Mouse (Mus musculus) thymus, postnatal 36 days (tissue): ENCODE results near the gene Exoc6.
A peak's percentile ranks its signal among the peaks of the same experiment; 100 is the strongest.
"Not testable (repeated sequence)": the region's sequence is repeated elsewhere in the genome, so short reads cannot be mapped to it uniquely, and the experiment has no call there.

Experiments
- DNase-seq, 2 experiments: peaks; one replicate each; pipeline ENCODE4 v3.0.0; 2022; ENCODE audit warnings: mixed read lengths in 2 of 2

Gene Exoc6

DNA sequence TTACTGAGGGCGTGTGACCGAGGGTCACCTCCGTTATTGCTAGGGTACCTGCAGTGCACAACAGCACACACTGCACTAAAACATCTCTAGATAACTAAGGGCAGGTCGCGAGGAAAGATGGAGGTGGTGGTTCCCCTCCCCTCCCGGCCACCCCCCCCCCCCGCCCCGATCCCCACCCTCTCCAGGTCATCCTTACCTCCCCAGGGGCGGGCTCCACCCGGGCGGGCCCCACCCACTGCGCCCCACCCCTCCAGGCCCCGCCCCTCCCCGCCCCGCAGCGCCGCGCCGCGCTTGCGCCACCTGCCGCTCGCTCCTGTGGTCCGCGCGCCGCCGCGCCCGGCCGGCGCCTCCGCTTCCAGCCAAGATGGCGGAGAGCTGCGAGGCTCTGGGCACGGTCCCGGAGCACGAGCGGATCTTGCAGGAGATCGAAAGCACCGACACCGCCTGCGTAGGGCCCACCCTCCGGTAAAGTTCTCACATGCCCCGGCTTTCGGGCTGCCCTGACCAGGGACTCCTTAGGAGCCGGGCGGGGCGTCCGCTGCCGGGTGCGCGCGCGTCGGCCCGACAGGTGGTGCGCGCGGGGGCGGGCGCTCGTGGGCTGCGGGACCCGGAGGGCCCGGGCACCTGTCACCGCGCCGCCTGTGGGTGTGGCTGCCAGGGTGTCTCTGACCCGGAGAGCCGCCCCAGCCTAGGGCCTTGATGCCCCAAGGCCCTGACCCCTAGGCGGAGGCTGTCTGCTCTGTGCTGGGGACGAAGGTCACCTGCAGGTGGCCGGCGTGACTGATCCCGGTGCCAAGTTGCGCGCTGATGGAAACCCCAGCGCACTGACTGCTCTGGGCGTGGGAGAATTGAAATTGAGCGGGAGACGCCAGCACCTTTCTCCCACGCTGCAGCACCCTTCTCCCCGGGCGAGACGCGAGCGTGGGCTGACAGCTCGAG is at the start of gene Exoc6:
TSS of gene Exoc6 (plus strand) at position 318 of the 939 bp plus-strand sequence.
- DNase-seq, result peak; percentile 81 to 83

- DNase-seq, result no peak
Observed at GRCm38 (mm10) chr19:37502996-37503395, 47.2 kb upstream of the Exoc6 start.

- no peak for DNase-seq
Observed at GRCm38 (mm10) chr19:37506066-37506465, 44.2 kb upstream of the Exoc6 start.

- no peak for DNase-seq
Observed at GRCm38 (mm10) chr19:37506614-37507013, 43.6 kb upstream of the Exoc6 start.

GRCm38 (mm10) chr19:37509725-37510124 is 40.5 kb upstream of the Exoc6 start:
- DNase-seq, result peak; percentile 72 to 78

DNA sequence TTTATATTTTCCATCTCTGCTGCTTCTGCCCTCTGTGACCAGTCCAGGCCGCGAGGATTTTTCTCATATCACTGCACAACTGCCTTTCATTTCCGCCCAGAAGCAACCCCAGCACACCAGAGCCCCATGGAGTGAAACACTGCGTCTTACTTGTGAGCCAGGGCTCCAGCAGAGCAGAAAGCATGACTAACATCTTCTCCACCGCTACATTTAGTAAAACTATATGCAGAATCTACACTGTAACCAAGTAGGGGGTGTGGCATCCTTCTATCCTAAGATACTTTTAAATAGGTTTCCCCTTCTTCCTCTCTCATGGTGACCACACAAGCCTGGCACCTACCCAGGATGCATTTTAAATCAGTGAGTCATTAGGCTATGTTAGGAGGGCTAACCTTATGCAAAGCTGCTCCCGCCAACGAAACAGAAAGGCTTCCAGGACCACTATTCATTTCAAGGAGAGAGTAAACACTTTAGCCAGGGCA is 35.4 kb upstream of the Exoc6 start:
- DNase-seq, result no peak

- DNase-seq, result no peak
Observed at GRCm38 (mm10) chr19:37517419-37517818, 32.8 kb upstream of the Exoc6 start.

DNA sequence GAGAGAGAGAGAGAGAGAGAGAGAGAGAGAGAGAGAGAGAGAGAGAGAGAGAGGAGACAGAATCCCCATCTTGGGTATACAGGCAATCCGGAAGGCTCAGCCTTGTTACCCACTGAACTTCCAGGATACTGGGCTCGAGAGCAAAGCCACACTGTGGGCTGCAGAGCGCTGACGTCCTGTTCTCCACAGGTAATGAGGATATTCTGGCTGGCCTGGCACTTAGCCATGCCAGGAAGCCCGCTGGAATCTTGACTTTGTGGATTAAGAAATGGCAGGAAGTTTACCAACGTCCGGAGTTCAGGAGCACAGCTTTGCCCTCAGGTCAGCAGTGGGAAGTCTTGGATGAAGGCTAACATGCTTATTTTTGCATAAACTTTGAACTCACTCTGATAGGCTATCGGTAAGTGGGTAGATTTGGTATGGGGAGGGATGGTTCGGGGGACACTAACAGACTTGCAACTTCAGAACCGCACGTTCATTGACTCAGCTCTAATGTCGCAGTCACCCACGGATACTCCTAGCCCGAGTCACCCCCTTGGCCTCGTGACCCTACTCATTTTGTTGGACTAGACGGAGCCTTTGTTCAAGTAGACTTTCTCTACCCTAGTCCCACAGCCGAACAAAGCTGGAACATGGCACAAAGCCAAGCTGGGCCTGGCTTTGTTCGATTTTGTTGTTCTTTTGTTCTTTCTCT is 29.3 kb upstream of the Exoc6 start:
- DNase-seq, result no peak

- no peak for DNase-seq
Observed at GRCm38 (mm10) chr19:37521434-37521781, 28.8 kb upstream of the Exoc6 start.

DNA sequence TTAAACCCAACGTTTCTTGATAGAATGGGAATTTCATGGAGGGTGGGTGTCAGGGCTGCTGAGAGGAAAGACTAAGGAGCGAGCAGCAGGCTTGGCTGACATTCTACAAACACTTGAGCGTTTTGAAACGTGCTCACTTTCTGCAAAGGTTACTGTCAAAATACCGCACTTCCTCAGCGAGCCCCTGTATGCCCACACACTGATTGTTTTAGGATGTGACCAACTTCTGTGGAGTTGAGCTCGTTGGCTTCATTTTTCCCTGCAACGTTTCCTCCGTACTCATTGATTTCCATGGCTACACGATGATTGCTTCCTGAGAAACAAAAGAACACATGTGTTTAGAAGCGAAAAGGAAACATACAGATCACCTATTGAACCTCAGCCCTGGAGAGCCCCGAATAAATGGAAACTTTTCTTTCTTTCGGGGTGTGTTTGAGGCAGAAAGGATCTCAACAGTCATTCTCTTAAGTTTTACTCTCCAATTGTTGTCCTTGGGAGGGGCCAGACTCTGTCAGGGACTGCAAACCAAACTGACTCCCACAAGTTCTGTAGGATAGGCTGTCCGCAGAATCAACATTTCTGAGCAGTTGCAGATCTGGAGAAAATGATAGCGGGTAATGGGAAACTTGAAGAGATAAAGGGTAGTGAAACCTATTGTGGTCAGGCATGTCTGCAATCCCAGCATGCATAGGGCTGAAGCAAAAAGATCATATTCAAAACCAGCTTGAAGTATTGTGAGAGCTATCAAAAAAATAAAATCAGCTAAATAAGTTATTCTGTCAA is 26.7 kb upstream of the Exoc6 start:
- DNase-seq, result no peak

- no peak for DNase-seq
Observed at GRCm38 (mm10) chr19:37525925-37526324, 24.3 kb upstream of the Exoc6 start.

GRCm38 (mm10) chr19:37526768-37527167 is 23.4 kb upstream of the Exoc6 start:
- DNase-seq, result no peak

DNA sequence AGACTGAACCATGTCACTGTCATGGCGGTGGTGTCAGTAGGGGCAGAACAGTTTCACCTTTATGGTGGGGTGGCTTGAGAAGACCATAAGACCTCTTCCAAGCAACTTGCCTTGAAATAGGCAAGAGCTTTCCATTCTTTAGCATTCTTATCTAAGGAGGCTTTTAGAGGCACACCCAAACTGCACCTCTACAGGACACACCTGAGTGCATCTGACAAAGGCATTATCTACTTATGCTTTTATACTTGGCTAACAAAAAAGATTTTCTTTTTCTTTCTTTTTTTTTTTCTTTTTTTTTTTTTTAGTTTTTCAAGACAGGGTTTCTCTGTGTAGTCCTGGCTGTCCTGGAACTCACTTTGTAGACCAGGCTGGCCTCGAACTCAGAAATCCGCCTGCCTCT is 22.5 kb upstream of the Exoc6 start:
- not testable (repeated sequence) for DNase-seq

DNA sequence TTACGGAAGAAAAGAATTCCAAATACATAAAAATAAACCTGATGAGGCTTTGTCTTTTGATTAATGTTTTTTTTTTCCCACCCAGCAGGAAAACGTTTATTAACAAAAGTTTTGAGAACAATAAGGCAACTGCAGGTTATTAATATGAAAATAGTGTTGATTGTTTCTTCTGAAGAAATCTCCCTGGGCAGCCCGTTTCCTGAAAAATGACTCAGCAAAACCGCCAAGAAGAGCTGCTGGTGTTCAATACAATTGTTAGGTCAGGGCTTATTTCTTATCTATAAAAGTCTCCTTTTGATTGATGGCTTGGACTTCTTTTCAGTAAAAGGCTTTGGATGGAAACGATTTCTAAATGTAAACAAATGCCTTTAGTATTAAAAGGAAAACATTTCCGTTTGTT is 21.6 kb upstream of the Exoc6 start:
- DNase-seq, result no peak

DNA sequence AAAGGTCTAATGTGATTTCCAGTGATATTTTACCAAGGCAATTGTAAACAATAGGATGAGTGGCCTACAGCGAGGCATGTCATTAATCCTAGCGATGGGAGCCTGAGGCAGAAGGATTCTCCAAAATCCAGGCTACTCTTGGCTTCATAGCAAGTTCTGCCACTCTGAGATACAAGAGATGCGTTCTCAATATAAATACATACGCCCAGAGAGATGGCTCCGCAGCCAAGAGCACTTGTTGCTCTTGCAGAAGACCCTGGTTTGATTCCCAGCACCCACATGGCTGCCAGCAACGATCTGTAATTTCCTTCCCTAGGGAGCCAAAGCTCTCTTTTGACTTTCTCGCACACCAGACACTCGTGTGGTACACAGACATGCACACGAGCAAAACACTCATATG is 20.9 kb upstream of the Exoc6 start:
- no peak for DNase-seq

DNA sequence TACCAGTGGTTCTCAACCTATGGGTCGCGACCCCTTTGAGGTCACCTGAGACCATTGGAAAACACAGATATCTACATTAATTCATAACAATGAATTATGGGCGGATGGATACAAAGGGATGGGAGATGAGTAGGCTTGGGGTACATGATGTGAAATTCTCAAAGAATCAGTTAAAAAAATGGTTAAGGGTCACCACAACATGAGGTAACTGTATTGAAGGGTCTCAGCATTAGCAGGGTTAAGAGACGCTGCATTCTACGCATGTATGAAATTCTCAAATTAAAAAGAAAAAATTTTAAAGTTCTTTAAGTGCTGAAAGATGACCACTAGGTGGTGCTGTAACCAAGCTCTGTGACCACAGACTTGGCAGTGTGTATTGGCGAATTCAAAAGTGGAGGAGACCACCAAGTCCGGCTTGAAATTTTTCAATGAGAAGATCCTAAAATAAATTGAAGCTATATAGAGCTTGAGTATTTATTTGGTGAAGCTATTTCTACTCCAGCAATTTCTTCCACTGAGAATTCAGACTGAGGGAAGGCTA is 20.2 kb upstream of the Exoc6 start:
- no peak for DNase-seq

DNA sequence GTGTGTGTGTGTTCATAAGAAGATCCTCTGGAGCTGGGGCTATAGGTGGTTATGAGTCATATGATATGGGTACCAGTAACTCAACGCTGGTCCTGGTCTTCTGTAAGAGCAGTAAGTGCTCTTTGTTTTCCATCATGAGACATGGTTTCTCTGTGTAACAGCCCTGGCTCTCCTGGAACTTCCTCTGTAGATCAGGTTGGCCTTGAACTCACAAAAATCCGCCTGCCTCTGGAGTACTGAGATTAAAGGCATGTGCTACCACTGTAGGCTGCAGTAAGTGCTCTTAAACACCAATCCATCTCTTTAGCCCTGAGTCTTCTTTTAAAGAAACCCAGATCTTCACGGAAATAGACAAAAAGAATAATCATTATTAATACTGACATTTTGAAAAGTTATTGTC is 19.6 kb upstream of the Exoc6 start:
- no peak for DNase-seq

DNA sequence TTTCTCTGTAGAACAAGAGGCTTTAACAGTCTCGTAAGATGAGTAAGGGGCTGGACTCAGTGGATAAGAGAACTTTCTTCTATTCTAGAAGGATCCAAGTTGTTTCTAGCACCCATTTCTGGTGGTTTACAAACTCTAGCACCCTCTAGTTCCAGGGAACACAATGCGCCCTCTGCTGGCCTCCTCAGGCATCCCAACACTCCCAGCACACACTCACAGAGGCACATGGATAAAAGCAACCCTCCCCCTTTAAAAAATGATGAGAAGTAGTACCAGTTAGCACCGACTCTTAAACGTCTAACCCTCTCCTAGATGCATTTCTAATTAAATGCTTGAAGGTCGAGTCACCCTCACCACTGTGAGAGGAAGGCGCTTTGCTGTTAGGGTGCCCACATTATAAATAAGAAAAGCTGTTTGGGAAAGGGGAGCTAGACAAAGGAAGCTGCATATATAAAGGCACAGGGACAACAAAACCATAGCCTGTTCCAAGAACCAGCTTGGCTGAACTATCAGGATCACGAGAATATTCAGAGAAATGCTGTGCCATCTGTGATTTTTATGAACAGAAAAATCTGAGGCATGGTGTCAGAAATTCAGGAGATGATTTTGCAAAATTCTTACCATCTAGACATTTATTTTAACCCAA is 18.9 kb upstream of the Exoc6 start:
- DNase-seq, result peak in 1 of 2 experiments; percentile 21

DNA sequence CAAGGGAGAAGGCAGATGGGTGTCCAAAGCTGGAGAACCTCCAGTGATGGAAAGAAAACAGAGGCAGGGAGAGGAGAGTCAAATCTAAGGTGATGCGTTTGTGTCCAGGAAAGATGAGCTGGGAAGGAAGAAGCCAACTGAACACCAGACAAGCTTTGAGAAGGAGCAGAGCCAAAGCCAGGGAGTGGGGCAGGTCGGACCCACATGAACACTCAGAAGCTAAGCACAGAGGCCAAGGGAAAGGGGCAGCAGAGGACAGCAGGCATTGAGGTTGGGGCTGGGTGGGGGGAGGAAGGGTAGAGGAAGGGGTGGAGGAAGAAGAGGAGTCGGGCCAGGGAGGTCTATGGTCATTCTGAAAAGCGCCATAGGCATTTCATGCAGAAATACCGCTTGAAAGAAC is 17.0 kb upstream of the Exoc6 start:
- no peak for DNase-seq

GRCm38 (mm10) chr19:37534737-37535365 is 15.4 kb upstream of the Exoc6 start:
- DNase-seq, result no peak

GRCm38 (mm10) chr19:37536426-37536825 is 13.8 kb upstream of the Exoc6 start:
- DNase-seq, result no peak

DNA sequence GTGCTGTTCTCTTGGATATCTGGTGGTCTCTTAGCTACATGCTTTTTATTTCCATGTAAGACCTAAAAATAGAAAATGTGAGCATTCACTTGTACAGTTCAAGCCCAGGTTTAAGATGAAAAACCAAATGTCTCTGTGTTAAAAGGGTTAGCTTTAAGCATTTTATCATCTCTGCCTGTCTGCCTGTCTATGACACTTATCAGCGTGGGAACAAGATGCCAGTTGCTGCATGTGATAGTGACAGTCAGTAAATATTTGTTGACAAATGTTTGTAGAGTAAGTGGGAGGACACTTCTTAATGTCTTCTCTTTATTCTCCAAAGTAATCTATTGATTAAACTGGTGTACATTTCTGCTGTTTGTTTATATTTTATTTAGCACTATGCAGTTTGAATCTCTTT is 12.5 kb upstream of the Exoc6 start:
- no peak for DNase-seq
